Mouse (Mus musculus) brain, embryonic 14.5 days (tissue): ENCODE results near the gene Nol3.

Experiments used
- CTCF ChIP-seq: fragments of 200-500 bp; IDR thresholded peaks from 2 replicates; pipeline ENCODE4 v1.5.1; 2012; ENCODE audit warnings: inconsistent platforms, mild to moderate bottlenecking, moderate library complexity, borderline replicate concordance; ENCODE audit not compliant: insufficient read depth, insufficient read length; ENCODE audit errors: extremely low read depth
- POLR2A ChIP-seq: fragments of 200-500 bp; IDR thresholded peaks from 2 replicates; pipeline ENCODE4 v1.6.1; 2012; ENCODE audit warnings: mild to moderate bottlenecking, inconsistent platforms, borderline replicate concordance; ENCODE audit not compliant: poor library complexity, insufficient read depth, insufficient read length, severe bottlenecking; ENCODE audit errors: extremely low read depth

DNA sequence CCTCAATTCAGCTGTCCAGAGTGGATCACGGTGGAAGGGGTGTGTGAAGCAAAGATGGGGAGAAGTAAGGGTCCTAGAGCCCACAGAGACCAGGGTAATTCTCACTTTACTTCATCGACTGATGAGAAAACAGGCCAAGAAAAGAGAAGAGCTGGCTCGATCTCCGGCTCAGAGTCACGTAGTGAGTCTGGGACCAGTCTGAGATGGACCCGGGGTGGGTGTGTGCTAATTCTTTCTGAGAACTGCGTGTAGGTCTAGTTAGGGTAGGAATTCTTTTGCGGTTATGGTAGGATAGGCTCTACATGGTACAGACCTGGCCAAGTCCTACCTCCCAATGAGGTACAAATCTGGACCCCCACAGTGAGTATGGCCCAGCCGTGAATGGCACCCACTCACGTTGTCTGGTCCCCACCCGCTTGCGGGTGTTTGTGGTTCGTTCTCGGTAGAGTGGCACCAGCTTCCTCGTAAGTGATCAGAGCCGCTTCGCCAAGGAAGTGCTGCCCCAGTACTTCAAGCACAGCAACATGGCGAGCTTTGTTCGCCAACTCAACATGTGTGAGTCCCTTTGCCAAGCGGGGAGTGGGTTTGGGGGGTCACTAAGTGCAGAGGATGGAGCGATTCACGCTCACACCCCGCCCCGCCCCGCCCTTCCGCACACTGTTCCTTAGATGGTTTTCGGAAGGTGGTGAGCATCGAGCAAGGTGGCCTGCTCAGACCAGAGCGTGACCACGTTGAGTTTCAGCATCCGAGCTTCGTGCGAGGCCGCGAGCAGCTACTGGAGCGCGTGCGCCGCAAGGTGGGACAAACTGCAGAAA lies 5.6 kb upstream of the Nol3 start:
- TF ChIP-seq CTCF (no peak), POLR2A (no peak)
